Mouse (Mus musculus) lung, postnatal 0 days (tissue): Measurements from ENCODE around the gene Sgsm3.

Source experiments
- CTCF ChIP-seq: IDR thresholded peaks from 2 replicates; pipeline ENCODE4 v1.5.1; 2016; ENCODE audit warnings: antibody characterized with exemption, mild to moderate bottlenecking
- EP300 ChIP-seq: IDR thresholded peaks from 2 replicates; pipeline ENCODE4 v1.6.1; 2016; ENCODE audit warnings: antibody characterized with exemption, mild to moderate bottlenecking, control low read depth

DNA sequence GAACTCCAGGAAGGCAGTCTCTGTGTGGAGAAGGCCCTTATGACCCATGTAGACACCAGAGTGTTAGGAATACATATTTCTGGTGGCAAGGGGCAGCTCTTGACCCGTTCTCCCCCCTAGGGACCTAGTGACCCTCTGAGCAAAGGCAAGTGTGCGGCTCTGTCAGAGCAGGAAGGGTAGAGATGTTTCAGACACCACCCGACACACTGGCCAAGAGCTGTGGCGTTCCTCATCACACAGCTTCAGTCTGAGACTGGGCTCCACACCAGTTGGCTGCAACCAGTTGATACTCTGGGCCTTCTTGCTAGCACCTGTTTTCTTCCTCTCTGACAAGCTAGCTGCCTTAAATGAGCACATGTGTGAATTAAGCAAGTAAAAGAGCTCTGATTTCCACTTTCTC lies 54.0 kb downstream of the Sgsm3 start:
- TF ChIP-seq EP300, result no peak
- no peak for TF ChIP-seq CTCF
